Mouse (Mus musculus) C2C12 (cell line): ENCODE data around the gene 0610030E20Rik.

Experiments used
- CTCF ChIP-seq: IDR thresholded peaks from one replicate; pipeline ENCODE4 v1.5.1; 2011; ENCODE audit not compliant: control insufficient read depth, insufficient read depth, insufficient read length
- MAX ChIP-seq: IDR thresholded peaks from one replicate; pipeline ENCODE4 v1.6.1; 2011; ENCODE audit warnings: mild to moderate bottlenecking, control low read depth
- USF1 ChIP-seq: IDR thresholded peaks from one replicate; pipeline ENCODE4 v1.6.1; 2011; ENCODE audit warnings: low read depth, mild to moderate bottlenecking, control low read depth, moderate library complexity

DNA sequence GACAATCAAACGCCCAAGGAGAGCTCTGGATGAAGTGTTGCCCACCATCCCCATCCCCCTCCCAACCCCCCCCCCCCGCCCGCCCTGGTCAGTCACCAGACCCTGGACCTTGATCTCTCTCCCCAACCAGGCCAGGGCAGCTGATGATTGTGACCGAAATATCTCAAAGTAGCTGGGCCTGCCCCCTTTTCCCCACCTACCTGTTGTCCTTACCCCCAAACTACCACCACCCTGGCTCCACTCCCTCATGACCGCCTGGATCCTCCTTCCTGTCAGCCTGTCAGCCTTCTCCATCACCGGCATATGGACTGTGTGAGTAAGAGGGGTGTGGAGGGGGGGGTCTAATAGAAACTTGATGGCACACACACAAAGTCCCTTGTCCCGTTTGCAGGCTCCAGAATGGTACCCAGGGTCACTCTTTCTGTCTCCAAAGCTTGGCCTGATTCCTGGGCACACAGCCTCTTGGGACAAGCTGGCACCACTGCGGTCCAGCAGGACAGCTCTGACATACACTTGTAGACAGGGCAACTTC lies 8.9 kb downstream of the 0610030E20Rik start:
- TF ChIP-seq CTCF (no peak), USF1 (no peak), MAX (no peak)
